Mouse (Mus musculus) right cerebral cortex, postnatal 25 days (tissue): ENCODE results near the gene Msx2.
A peak's percentile ranks its signal among the peaks of the same experiment; 100 is the strongest.

Source experiments
- DNase-seq: peaks from one replicate; pipeline ENCODE4 v3.0.0; 2022

The Msx2 gene

GRCm38 (mm10) chr13:53464441-53465001 is 8.4 kb downstream of the Msx2 start:
- DNase-seq: no peak

DNA sequence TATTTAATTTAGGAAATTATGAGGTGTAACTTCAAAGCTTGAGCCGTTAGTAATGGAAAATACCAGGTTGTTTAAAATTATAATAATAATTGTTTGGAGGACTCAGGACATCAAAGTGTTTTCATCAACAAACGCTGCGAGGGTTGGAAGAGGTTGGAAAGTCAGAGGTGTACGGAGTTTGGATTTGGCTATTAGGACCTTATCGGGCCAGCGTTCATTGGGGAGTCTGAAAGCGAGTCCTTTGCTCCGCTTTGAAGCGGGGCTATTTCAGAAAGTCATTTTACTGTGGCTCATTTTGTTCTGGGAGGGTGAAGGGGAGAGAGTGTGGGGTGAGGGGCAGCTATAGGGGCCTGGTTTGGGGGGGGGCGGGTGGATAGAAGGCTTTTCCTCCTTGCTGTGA is 8.9 kb downstream of the Msx2 start:
- no peak for DNase-seq

DNA sequence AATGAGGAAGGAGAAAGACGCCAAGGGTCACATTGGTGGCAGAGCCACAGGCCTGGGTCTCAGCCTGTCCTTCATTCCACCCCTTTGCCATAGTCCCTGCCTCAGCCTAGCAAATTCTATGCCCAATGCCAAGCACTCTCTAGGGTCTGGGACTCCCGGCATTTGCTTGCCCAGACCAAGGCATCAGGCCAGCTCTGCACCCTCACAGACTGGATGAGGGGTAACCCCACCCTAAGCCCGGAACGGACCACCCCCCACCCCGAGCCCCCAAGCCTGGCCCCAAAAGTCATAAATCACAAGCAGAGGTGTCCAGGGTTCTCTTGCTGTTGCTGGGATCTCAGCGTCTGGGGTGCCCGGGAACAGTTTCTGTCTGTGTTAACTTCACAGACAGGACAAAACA is 9.8 kb downstream of the Msx2 start:
- no peak for DNase-seq

DNA sequence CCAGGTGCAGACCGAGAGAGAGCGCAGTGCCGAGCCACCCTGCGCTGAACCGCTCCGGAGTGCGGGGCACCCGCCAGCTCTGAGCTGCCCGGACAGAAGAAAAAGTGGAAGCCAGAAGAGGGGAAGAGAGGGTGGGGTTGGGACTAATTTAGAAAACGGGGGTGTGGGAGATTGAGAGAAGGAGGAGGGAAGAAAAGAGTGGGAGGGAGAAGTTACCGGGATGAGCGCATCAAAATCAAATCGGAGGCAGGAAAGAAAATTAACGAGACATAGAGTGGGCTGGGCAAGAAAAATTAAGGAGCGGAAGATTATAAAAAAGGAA is 10.3 kb downstream of the Msx2 start:
- no peak for DNase-seq

DNA sequence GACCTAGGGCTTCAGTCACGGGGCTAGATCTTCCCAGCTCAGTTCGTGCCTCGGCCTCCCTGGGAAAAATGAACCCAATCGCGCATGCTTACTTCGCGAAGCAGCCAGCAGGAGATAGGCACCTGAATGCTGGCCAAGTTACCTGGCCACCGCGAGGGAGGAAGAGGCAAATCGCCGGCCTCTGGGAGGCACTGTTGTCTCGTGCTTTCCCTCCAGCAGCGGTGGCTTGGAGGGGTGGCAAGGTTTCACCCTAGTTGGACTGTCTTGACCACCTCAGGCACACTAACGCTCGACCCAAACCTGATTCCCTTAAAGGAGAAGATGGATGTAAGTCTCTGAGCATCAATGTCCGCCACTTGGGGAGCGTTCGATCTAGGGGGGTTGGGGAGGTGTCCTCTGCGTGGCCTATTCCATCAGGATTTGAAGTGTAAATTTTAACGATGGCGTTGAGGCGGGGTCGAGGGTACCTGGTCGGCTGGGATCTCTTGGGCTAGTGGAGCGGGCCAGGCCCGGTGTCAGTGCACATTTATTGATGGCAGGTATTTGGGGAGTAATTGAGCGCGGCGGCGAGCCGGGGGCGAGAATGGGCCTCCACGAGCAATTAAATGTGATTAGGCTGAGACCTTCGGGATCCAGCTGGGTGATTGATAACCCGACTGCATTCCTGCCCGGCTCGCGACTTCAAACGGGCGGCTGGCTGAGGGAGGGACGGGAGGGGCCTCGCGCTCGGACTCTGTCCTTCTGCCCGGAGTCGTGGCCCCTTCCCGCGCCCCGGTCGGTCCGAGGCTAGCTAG is 10.8 kb downstream of the Msx2 start:
- DNase-seq: no peak

DNA sequence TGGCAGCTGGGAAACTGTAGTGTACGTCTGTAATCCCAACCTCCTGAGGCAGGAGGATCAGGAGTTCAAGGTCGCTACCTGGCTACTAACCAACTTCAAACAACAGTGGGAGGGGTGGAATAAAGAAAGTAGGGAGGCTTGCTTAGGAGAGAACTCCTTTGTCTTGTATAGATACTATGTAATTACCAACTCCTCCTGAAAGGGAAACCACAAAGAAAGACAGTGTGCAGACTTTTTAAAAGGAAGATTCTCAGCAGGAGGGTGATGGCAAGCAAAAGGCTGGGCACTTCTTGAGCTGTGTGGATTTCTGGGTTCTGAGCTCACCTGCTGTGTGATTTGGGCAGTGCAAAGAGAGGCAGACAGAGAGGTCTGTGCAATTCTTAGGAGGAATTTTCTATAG is 11.5 kb downstream of the Msx2 start:
- no peak for DNase-seq

DNA sequence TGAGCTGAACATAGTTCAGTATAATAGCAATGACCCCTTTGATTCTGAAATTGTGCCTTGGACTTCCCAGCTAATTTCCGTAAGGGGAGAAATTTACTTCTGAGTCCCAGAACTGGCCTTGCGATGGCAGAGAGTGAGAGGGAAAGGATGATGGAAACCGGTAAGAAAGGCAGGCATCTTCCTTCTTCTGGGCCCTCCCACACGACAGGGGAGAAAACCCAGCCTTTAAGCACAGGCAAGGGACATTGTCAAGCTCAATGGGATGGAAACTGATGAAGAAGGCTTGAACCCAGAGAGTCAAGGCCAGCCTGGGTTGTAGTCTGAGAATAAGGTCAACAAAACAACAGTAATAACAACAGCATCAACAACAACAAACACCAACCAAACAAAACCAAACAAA is 14.1 kb downstream of the Msx2 start:
- DNase-seq: no peak

GRCm38 (mm10) chr13:53454794-53455672 is 17.8 kb downstream of the Msx2 start:
- DNase-seq: no peak

GRCm38 (mm10) chr13:53453927-53454326 is 18.9 kb downstream of the Msx2 start:
- DNase-seq: no peak

DNA sequence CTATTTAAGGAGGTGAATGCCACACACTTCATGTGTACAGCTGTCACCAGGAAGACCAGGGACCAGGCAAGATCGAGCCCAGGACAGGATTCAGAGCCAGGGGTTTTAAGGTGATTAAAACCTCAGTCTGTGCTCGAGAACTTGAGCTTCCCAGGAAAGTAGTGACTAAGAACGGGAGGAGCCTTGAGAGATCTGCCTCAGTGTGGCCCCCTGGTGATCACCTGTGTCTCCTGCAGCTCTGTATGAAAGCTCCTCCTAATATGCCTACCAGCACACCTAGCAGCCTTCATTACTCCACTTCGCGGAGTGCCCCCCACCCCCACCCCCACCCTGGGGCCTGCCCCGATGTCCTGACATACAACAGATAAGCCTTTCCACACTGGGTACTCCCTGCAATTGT is 25.3 kb downstream of the Msx2 start:
- DNase-seq: no peak

DNA sequence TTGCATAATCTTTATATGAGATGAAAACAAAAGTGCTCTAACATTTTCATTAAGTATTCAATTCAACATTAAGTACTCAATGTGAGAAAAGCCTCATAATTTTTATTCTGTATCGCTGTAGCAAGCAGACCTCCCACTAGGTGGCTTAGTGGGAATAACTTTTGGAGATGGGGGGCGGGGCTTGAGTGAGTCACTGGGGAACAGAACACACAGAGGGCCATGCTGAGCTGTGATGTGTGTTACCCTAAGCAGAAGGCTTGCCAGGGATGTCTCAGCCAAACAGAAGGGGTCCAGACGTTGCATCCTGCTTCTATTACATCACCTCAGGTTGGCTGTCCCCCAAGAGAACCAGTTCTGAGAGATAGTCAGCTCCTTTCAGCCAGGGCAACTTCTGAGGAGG is 29.3 kb downstream of the Msx2 start:
- DNase-seq: peak; percentile 45

GRCm38 (mm10) chr13:53442168-53442980 is 30.5 kb downstream of the Msx2 start:
- no peak for DNase-seq

DNA sequence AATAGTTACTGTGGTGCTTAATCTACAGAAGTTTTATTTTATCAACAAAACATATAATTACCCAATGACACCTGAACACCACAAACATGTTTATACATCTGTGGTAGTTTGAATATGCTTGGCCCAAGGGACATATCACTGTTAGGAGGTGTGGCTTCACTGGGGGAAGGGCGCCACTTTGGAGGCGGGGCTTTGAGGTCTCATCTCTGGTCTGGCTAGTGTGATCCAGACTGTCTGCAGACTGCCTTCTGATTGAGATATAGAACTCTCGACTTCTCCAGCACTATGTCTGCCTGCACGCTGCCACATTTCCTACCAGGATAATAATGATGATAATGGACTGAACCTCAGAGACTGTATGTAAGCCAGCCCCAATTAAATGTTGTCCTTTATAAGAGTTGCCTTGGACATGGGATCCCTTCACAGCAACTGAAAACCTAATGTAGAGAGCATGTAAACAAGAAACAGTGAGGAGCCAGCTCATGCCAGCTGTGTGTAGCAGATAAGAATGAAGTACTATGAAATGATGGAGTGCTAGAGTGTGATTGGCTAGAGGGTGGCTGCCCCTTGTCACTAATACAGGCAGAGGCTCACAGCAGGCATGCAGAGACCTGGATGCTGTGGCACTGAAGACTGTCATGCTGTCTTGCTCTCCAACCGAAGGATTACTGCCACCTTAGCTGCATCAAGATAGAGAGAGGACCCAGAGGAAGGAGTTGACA is 31.4 kb downstream of the Msx2 start:
- DNase-seq: no peak

DNA sequence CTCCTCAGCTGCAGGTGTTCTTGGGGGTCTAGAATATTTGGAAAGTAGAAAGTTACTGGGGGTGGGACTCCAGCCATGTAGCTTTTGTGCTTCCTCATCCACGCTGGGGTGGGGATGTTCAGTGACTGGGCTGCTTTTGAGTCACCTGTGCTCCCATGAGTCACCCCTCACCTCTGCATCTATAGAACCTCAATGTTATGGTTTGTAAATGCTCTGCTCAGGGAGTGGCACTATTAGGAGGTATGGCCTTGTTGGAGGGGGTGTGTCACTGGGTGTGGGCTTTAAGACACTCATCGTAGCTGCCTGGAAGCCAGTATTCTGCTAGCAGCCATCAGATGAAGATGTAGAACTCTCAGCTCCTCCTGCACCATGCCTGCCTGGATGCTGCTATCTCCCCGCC is 32.9 kb downstream of the Msx2 start:
- no peak for DNase-seq

DNA sequence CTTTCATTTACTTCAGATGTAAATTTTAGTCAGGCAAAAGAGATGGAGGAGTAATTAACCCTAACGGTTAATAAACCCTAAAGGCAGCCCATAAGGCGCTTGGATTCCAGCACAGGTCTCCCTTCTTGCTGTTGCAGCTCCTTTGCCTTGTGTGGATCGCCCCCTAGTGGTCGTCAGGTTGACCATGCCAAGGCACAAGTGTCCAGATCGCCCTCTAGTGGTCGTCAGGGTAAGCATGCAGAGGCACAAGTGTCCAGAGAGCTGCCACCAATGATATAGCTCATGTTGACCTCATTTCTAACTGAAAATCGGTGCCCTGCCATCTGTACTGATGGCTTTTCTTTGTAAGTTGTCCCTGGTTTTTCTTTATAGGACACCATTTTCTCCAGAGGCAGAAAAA is 46.4 kb downstream of the Msx2 start:
- DNase-seq: peak; percentile 62

DNA sequence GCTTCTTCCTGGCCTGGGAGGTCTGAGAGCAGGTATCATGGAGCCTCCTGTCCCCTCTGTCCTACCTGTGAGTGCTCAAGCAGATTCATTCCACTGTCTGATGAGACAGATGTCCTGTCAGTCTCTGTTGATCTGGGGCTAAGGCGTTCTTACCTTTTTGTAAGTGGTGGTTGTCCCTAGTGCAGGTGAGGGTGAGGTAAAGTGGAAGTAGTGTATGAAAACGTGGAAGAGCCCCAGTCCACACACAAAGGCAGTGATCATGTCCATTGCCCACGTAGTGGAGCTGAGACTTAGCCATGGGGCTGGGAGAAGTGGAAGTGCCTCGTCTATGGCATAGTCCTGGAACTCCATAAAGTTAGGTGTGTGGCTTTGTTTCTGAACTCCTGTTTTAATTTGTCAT is 51.7 kb downstream of the Msx2 start:
- no peak for DNase-seq

- no peak for DNase-seq
Measured at GRCm38 (mm10) chr13:53420741-53421140, 52.1 kb downstream of the Msx2 start.

- DNase-seq: no peak
Measured at GRCm38 (mm10) chr13:53419681-53420080, 53.2 kb downstream of the Msx2 start.

GRCm38 (mm10) chr13:53417701-53418100 is 55.2 kb downstream of the Msx2 start:
- no peak for DNase-seq
